Comparison of ENCODE assay signal across 9 mouse cellular contexts in genomic region chr17:56510970-56511706, GRCm38 (mm10). TPM values are rescaled to one million over a fixed set of nuclear protein-coding genes. Genes with fewer than 3 reads are reported as not detected.
DNase-seq lines count a peak whose midpoint lies in the region; ATAC-seq and TF ChIP-seq lines count a peak whose summit lies in the region.
"Had no signal": no experiment of that assay in that cellular context is flagged by ENCODE, and none has a peak within 500 bp of the region (broad histone marks: within the 10 kb centered on the region; RNA-seq: fewer than 3 reads in every experiment).

No protein-coding gene starts in this region.

- H3K9ac ChIP-seq in limb, embryonic 14.5 days (ENCODE audit: low read depth, low read length, severe bottlenecking) = 0 out of 2 replicates have a peak overlapping the region, but pooled peaks have one; percentile 16

- peak overlapping the region; percentile 67 for H3K4me3 ChIP-seq in megakaryocyte, embryonic 14.5 days (replicated peaks)
- peak overlapping the region; percentile 29 for H3K4me3 ChIP-seq in limb, embryonic 14.5 days (replicated peaks; ENCODE audit: low read length)

- H3K36me3 ChIP-seq in megakaryocyte, embryonic 14.5 days (replicated peaks; ENCODE audit: low read length) = no peaks in the 10 kb centered on the region
- H3K36me3 ChIP-seq in limb, embryonic 14.5 days (ENCODE audit: control insufficient read depth, insufficient read depth, low read length) = no peaks in the 10 kb centered on the region

- no peak for ATAC-seq in megakaryocyte, adult 5-6 weeks (ENCODE audit: poor library complexity, severe bottlenecking)
- ATAC-seq in limb, embryonic 14.5 days (ENCODE audit: low FRiP score, low read depth) = no peak

- 8% methylated on average over 55 of the region's 60 CpGs for WGBS in limb, embryonic 14.5 days

- H3K4me1 ChIP-seq in megakaryocyte, embryonic 14.5 days = peaks cover 43% of the 10 kb centered on the region
- peaks cover 10% of the 10 kb centered on the region for H3K4me1 ChIP-seq in limb, embryonic 14.5 days (ENCODE audit: control insufficient read depth, insufficient read depth, low read length)

- no peak for TF ChIP-seq POLR2A in limb, embryonic 14.5 days (IDR thresholded peaks at IDR 0.05; ENCODE audit: borderline replicate concordance, extremely low read depth, insufficient read depth, insufficient read length)

- DNase-seq in cerebellum, adult 18-20 months = peak; percentile 23 to 40
- no peak for DNase-seq in cerebellum, adult 8-10 months
- no peak for DNase-seq in limb, embryonic 14.5 days (ENCODE audit: low spot score)
- peak; percentile 53 for DNase-seq in testis, postnatal 10 days (ENCODE audit: low spot score)
- no peak for DNase-seq in B cell, adult 2 months
- no peak for DNase-seq in thymus, postnatal 10 days (ENCODE audit: low spot score in 2 of 2)

- H3K27me3 ChIP-seq in megakaryocyte, embryonic 14.5 days (replicated peaks) = peaks cover 84% of the 10 kb centered on the region
- H3K27me3 ChIP-seq in limb, embryonic 14.5 days (ENCODE audit: control insufficient read depth, insufficient read depth, low read length) = peaks cover 45% of the 10 kb centered on the region

- peaks cover 33% of the 10 kb centered on the region for H3K9me3 ChIP-seq in megakaryocyte, embryonic 14.5 days
- H3K9me3 ChIP-seq in limb, embryonic 14.5 days (ENCODE audit: control insufficient read depth, low read length) = no peaks in the 10 kb centered on the region

- H3K4me2 ChIP-seq in limb, embryonic 14.5 days (replicated peaks; ENCODE audit: low read depth, low read length, severe bottlenecking) = peak overlapping the region; percentile 43

- H3K27ac ChIP-seq in limb, embryonic 14.5 days (replicated peaks; ENCODE audit: low read depth, low read length) = no peak overlapping the region

RNA-seq across cellular contexts. Expression of gene Znrf4, which starts 1.1 kb away (rescaled TPM):
- polyA plus RNA-seq in megakaryocyte, embryonic 14.5 days (2012; ENCODE audit: insufficient read depth, low replicate concordance) = 0.22 TPM in 1 of 2 replicates, not detected in the other
- not detected in 2 replicates for total RNA-seq in megakaryocyte, adult 5-6 weeks (2015)
- total RNA-seq in megakaryocyte, adult 5-6 weeks (2017) = not detected in 2 replicates
- polyA plus RNA-seq in limb, embryonic 14.5 days (2012; rRNA removed) = not detected in 2 replicates
- 0.17 TPM in 1 of 2 replicates, not detected in the other for polyA plus RNA-seq in limb, embryonic 14.5 days (2014; fragmentation: Nextera tagmentation; extraction: Ambion mirVana)
- total RNA-seq: common myeloid progenitor, adult 5-6 weeks had no signal

RNA-seq across cellular contexts. Expression of gene Ptprs, which starts 34.9 kb away (rescaled TPM):
- 24.6 and 26.9 TPM in 2 replicates for polyA plus RNA-seq in megakaryocyte, embryonic 14.5 days (2012; ENCODE audit: insufficient read depth, low replicate concordance)
- total RNA-seq in megakaryocyte, adult 5-6 weeks (2015) = 18.1 and 18.6 TPM in 2 replicates
- total RNA-seq in megakaryocyte, adult 5-6 weeks (2017) = 17.3 and 52.6 TPM in 2 replicates
- polyA plus RNA-seq in limb, embryonic 14.5 days (2012; rRNA removed) = 483 and 667 TPM in 2 replicates
- 116 and 131 TPM in 2 replicates for polyA plus RNA-seq in limb, embryonic 14.5 days (2014; fragmentation: Nextera tagmentation; extraction: Ambion mirVana)

RNA-seq across cellular contexts. Expression of gene Gm20219, which starts 43.0 kb away (rescaled TPM):
- 2.6 and 23.3 TPM in 2 replicates for polyA plus RNA-seq in megakaryocyte, embryonic 14.5 days (2012; ENCODE audit: insufficient read depth, low replicate concordance)
- total RNA-seq in megakaryocyte, adult 5-6 weeks (2015) = 0.71 and 1.2 TPM in 2 replicates
- total RNA-seq in megakaryocyte, adult 5-6 weeks (2017) = 0.44 and 0.49 TPM in 2 replicates
- polyA plus RNA-seq in limb, embryonic 14.5 days (2012; rRNA removed) = 7.7 and 8.7 TPM in 2 replicates
- 5.7 and 9.1 TPM in 2 replicates for polyA plus RNA-seq in limb, embryonic 14.5 days (2014; fragmentation: Nextera tagmentation; extraction: Ambion mirVana)
- total RNA-seq: common myeloid progenitor, adult 5-6 weeks had no signal

Comparison
In these comparisons a context has a peak if more than half of its experiments do, and no peak if none do; other contexts are left out.
1. DNase-seq: peak in cerebellum, adult 18-20 months (2 of 2) and testis, postnatal 10 days (single experiment); none in cerebellum, adult 8-10 months (single experiment), limb, embryonic 14.5 days (single experiment), B cell, adult 2 months (0 of 2) and thymus, postnatal 10 days (0 of 2).